Mouse (Mus musculus): ENCODE results near the gene Gabbr1.

Gabbr1 gene

DNA sequence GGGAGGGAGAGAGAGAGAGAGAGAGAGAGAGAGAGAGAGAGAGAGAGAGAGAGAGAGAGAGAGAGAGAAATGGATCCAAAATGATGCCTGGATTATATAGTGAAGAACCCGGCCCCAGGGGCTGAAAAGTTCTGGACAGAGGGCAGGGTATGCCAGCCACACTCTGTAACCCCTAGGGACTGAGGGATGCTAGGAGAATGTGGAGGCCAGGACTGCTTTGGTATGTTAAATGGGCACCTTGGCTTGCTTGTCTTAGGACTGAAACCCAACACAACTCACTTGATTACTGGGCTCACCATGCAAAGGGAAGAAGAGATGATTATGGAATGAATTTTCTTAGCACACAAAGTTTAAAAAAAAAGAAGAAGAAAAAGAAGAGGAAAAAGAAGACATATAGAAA lies 32.4 kb downstream of the Gabbr1 start:
- DNase-seq: no peak

DNA sequence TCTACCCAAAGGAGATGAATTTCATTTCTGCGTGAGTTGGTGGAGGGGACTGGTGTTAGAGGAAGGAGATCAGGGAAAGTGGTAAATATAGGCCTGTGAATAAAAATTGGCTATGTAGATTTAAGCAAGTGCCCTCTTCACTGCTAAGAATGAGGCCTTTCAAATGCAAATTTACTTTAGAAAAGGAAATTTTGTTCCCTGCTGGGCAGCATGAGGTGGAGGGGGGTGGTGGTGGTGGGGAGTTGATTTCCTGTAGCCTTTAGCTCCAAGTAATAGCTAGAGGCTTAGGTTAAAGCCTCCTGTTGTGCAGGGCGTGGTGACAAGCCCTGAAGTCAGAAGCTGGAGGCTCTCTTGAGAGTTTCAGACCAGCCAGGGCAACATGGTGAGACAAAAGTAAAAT lies 33.2 kb downstream of the Gabbr1 start:
- no peak for DNase-seq

DNA sequence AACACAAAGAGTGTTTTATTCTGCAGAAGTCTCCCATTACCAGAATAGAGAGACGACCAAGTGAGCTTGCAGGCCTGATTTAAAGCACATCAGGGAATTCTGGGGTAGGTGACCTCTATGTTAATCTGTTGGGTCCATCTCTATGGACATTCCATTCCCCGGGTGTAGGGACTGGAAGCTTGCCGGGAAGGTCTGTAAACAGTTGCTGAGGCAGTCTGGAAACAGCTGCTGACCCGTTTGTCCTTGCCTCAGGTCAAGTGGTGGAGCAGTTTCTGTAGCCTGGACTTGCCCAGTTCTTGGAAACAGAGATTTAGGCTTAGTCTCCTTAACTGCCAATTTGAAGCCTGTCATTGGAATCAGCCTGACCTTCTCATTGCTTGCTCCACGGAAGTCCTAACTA lies 34.4 kb downstream of the Gabbr1 start:
- DNase-seq: no peak

DNA sequence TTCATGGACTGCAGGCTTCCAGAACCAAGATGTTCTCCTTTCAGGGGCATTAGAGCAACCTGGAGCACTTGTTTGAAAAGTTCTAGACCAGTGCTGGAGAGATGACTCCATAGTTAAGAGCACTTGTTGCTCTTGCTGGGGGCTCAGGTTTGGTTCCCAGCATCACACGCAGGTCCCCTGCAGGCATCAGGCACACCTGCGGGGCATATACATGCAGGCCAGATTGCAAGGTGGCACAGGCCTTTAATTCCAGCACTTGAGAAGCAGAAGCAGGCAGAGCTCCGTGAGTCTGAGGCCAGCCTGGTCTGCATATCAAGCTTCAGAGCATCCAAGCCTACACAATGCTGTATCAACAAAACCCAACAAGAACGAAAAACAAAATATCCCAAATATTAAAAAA lies 35.9 kb downstream of the Gabbr1 start:
- DNase-seq: no peak

DNA sequence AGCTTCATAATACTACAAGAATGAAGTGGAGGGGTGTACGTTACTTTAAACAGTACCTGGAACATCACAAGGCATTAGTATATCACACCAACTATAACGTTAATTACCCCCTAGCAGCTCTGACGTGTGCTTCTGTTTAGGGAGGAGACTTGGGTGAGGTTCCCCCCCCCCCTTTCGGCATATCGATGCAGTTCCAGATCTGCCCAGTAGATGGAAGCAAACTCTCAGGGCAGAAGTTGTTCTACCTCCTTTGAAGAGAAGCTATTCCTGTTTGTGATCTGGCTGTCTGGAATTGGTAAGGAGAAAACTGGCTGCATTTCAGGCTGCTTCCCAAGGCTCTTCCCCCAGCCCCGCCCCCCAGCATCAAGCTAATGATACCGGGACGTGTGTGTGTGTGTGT lies 37.6 kb downstream of the Gabbr1 start:
- peak; percentile 45 for DNase-seq

DNA sequence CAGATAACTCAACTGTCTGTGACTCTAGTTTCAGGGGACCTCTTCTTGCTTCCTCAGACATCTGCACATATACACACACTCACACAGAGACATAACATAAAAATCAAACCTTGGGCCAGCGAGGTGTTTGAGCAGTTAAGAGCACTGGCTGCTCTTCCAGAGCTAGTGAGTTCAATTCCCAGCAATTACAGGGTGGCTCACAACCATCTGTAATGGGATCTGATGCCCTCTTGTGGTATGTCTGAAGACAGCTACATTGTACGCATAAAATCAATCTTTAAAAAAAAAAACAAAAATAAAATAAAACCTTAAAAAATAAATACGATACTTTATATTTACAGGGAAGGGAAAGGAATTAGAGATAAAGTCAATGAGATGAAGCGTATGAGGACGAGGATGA lies 38.9 kb downstream of the Gabbr1 start:
- DNase-seq: no peak

DNA sequence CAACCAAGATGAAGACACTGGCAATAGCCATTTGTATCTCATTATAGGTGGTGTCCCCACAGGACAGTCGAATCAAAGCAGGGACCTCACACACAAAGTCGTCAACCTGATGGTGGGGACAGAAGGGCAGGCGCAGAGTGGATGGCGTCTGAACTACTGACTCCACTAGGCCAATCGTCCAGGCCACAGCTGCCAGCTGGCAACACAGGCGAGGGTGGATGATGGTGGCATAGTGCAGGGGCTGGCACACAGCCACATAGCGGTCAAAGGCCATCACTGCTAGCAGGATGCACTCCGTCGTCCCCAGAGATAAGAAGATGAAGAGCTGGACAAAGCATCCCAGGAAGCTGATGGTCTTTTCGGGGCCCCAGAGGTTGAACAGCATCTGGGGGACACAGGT lies 39.8 kb downstream of the Gabbr1 start:
- no peak for DNase-seq

DNA sequence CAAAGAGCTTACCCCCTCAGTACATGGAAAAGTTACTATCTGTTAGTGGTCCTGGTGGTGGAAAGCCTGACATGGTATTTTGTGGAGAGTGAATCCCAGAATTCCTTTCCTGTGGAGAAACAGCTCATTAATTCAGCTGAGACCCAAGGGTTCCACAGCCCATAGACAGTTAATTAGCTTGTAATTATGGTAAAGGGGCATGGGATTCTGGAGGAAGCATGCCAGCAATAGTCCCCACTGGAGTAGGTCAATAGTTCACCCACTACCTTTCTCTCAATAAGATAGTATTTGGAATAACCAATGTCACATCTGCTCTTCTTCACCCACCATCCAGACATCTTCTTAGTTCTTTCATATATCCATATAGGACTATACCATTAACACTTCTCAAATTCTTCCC lies 42.6 kb downstream of the Gabbr1 start, which contains the start of gene Olfr90:
Olfr90 (minus strand) TSS at position 101 of the 400 bp plus-strand sequence.
- no peak for DNase-seq

DNA sequence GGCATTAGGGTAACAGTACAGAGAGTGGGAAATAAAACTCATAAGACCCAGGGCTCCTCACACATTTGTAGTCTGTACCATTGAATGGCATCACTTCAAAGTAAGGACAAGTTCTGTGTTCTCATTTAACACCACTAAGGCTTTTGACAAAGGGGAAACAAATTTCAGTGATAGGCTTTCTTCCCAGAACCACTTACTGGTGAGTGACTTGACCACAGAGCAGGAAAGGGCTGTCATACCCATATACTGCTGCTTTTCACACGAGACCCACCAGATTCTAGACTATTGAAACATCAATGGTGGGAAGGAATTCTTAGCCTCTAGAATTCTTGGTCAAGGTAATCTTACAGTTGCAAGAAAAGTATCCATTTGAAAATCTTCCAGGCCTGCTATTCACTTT lies 46.4 kb downstream of the Gabbr1 start:
- no peak for DNase-seq

DNA sequence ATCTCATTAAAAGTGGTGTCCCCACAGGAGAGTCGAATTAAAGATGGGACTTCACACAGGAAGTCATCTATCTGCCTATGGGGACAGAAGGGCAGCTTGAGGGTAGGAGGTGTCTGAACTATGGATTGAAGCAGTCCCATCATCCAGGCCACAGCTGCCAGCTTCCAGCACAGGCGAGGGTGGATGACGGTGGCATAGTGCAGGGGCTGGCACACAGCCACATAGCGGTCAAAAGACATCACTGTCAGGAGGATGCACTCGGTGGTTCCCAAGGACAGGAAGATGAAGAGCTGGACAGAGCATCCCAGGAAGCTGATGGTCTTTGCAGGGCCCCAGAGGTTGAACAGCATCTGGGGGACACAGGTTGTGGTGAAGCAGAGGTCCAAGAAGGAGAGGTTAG lies 47.5 kb downstream of the Gabbr1 start:
- no peak for DNase-seq

DNA sequence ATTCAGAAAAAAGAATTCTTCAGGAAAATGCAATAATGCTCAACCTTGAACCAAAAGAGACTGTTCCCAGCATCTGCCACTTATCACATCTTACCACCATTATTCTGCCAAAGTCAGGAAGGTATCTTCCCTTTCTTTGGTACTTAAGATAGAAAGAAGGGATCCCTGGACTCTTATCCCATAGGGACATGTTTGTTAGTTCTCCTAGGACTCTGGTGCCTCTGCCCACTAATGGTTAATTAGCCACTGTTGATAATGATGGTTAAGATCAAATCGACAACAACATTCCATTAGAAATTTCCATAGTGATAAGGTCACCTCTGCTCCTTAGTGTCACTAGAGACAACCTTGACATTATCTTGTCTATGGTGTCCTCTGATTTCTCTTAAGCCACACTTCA lies 52.4 kb downstream of the Gabbr1 start, which contains the start of gene Olfr91:
Olfr91 (minus strand) TSS at position 101 of the 400 bp plus-strand sequence.
- no peak for DNase-seq

DNA sequence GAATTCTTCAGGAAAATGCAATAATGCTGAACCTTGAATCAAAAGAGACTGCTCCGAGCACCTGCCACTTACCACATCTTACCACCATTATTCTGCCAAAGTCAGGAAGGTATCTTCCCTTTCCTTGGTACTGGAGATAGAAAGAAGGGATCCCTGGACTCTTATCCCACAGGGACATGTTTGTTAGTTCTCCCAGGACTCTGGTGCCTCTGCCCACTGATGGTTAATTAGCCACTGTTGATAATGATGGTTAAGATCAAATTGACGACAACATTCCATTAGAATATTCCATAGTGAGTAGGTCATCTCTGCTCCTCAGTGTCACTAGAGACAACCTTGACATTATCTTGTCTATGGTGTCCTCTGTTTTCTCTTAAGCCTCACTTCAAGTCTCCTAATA lies 74.2 kb downstream of the Gabbr1 start, which contains the start of gene Olfr92:
Olfr92 (minus strand) TSS at position 101 of the 400 bp plus-strand sequence.
- no peak for DNase-seq

All from thymus, postnatal 14 days (tissue).